Mouse (Mus musculus): ENCODE measurements around the gene Hnrnpab.

GRCm38 (mm10) chr11:51609266-51609909, 2.7 kb upstream of the Hnrnpab start:
- peak; percentile 85 for TF ChIP-seq SIN3A (IDR thresholded peaks at IDR 0.05; ENCODE audit: low read length)
- peak; percentile 93 to 96 for TF ChIP-seq EP300 (IDR thresholded peaks at IDR 0.05; ENCODE audit: low read depth in 1 of 2, low read length in 2 of 2)
- no peak for TF ChIP-seq CTCF (IDR thresholded peaks at IDR 0.05 in 2 of 3, conservative IDR thresholded peaks at IDR 0.05 in 1 of 3; ENCODE audit: control insufficient read depth in 1 of 3, insufficient read depth in 1 of 3, low read depth in 2 of 3, low read length in 3 of 3, poor library complexity in 1 of 3, severe bottlenecking in 1 of 3)
- TF ChIP-seq BHLHE40 (IDR thresholded peaks at IDR 0.05; ENCODE audit: borderline replicate concordance, low read depth, low read length): peak; percentile 50; the same call in 1 of the 2 replicates
- TF ChIP-seq ETS1 (IDR thresholded peaks at IDR 0.05; ENCODE audit: low read depth, low read length): peak; percentile 84
- TF ChIP-seq GABPA (IDR thresholded peaks at IDR 0.05; ENCODE audit: low read depth, low read length): no peak
- TF ChIP-seq RAD21 (IDR thresholded peaks at IDR 0.05; ENCODE audit: low read depth, low read length): no peak
- peak; percentile 81 for TF ChIP-seq MAZ (IDR thresholded peaks at IDR 0.05; ENCODE audit: low read depth, low read length)
- no peak for TF ChIP-seq TBP (IDR thresholded peaks at IDR 0.05; ENCODE audit: low read depth, low read length)
- peak; percentile 85 for TF ChIP-seq ZNF384 (IDR thresholded peaks at IDR 0.05; ENCODE audit: low read depth, low read length)

Measured in MEL (cell line).